Mouse (Mus musculus) liver, embryonic 14.5 days (tissue): ENCODE data around the gene Flywch2. TPM values are rescaled to one million over a fixed set of nuclear protein-coding genes. Genes with fewer than 3 reads are reported as not detected.

Experiments used
- ATAC-seq: fragments of 200-750 bp; cut with Nextera tagmentation; 2 replicates; pipeline ENCODE4 v1.8.0; 2017; ENCODE audit warnings: moderate number of reproducible peaks, mild to moderate bottlenecking, moderate library complexity; ENCODE audit not compliant: insufficient read depth
- DNase-seq, 3 experiments: peaks; one replicate each; pipeline ENCODE4 v3.0.0-alpha.2; 2012 to 2013; ENCODE audit warnings: low read depth in 3 of 3, low spot score in 3 of 3
- H3K27ac ChIP-seq: fragments of 300-500 bp; sonication (generic); 2 replicates; pipeline ENCODE4 v1.5.1; 2014; ENCODE audit warnings: moderate library complexity, mild to moderate bottlenecking, control low read depth, inconsistent platforms
- H3K27me3 ChIP-seq: fragments of 300-500 bp; sonication (generic); 2 replicates; pipeline ENCODE4 v1.6.1; 2014; ENCODE audit warnings: mild to moderate bottlenecking, low read length, moderate library complexity; ENCODE audit not compliant: control insufficient read depth, insufficient read depth
- H3K36me3 ChIP-seq: fragments of 300-500 bp; sonication (generic); replicated peaks from 2 replicates; pipeline ENCODE4 v1.6.1; 2014; ENCODE audit warnings: low read depth; ENCODE audit not compliant: control insufficient read depth, insufficient read depth
- H3K4me1 ChIP-seq, 2 experiments: fragments of 200-500 bp in 1 of 2; fragments of 300-500 bp in 1 of 2; sonication (generic) in 1 of 2; replicated peaks; 2 replicates each; pipeline ENCODE4 v1.6.1; 2012 to 2014; ENCODE audit warnings: antibody characterized with exemption in 1 of 2, inconsistent platforms in 1 of 2, low read length in 1 of 2; ENCODE audit not compliant: control insufficient read depth in 2 of 2, insufficient read depth in 2 of 2
- H3K4me2 ChIP-seq: fragments of 300-500 bp; sonication (generic); 2 replicates; pipeline ENCODE4 v1.6.1; 2014; ENCODE audit warnings: low read depth, mild to moderate bottlenecking, control low read depth, moderate library complexity
- H3K4me3 ChIP-seq, 2 experiments: fragments of 200-500 bp in 1 of 2; fragments of 300-500 bp in 1 of 2; sonication (generic) in 1 of 2; 2 replicates each; pipeline ENCODE4 v1.5.1; 2012 to 2014; ENCODE audit warnings: low read depth in 2 of 2, low read length in 2 of 2, mild to moderate bottlenecking in 2 of 2, control low read depth in 1 of 2, inconsistent platforms in 1 of 2, moderate library complexity in 1 of 2; ENCODE audit not compliant: insufficient read depth in 1 of 2
- H3K9ac ChIP-seq: fragments of 300-500 bp; sonication (generic); replicated peaks from 2 replicates; pipeline ENCODE4 v1.6.1; 2014; ENCODE audit warnings: mild to moderate bottlenecking, control low read depth, moderate library complexity
- H3K9me3 ChIP-seq: fragments of 300-500 bp; sonication (generic); 2 replicates; pipeline ENCODE4 v1.6.1; 2016; ENCODE audit warnings: low read length, mixed read lengths; ENCODE audit not compliant: control insufficient read depth
- CTCF ChIP-seq: IDR thresholded peaks from 2 replicates; pipeline ENCODE4 v1.5.1; 2016; ENCODE audit warnings: antibody characterized with exemption, low read depth, control low read depth
- EP300 ChIP-seq: IDR thresholded peaks from 2 replicates; pipeline ENCODE4 v1.6.1; 2016; ENCODE audit warnings: antibody characterized with exemption, low read depth
- WGBS: fragments of 180-500 bp; shearing (Covaris S2); extraction: QIAGEN DNeasy Blood & Tissue Kit; methylation state at CpG from one replicate; pipeline ENCODE4 v1.1.7; 2014; ENCODE audit not compliant: insufficient replicate concordance; 5-methylcytosine and 5-hydroxymethylcytosine counted together
- polyA plus RNA-seq, 2 experiments: library from polyadenylated mRNA; depleted of rRNA in 1 of 2; stranded (reverse) in 1 of 2; unstranded in 1 of 2; fragments of >200 nt; fragmentation: Nextera tagmentation in 1 of 2; extraction: Ambion mirVana in 1 of 2; gene quantifications; 2 replicates each; pipeline versions ENCODE4 v1.2.1 to v1.2.3; 2012 to 2014

Flywch2 gene
- polyA plus RNA-seq, 2 experiments, result 0.79 to 1.0 TPM

DNA sequence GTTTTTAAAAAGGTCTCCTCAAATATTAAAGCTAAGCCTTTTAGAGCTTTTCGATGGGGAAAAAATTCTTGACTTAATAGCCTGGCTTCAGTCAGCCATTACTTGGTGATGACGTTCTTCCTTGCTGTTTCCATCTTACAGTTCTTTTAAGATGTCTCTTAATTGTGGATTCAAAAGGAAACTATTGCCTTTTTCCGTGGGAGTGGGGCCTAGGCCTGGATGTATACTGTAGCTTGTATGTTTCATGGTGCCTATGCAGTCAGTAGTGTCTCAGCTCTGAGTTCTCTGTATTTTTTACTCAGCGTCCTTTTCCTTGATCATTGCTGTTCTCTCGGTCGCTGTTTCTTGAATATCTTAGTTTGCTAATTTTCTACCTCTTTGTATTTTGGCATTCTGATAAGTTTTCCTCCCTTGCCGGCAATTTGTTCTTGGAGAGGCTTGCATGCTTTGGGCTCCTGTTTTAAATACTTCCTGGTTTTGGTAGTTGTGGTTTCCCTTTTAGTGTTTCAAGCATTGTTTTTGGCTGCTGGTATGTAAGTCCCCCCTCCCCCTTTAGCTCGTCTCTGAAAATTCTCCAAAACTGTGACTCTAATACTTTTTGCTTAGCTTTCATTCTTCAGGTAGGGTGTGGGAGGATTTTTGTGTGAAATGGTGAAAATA, 18.7 kb upstream of the Flywch2 start:
- H3K27me3 ChIP-seq, result no peaks in the 10 kb centered on the region
- DNase-seq (no peak), ATAC-seq (no peak)
- WGBS, result under 1% methylated on average over 8 of the region's 8 CpGs
- H3K36me3 ChIP-seq, result peaks cover 28% of the 10 kb centered on the region
- H3K9me3 ChIP-seq, result no peaks in the 10 kb centered on the region
- H3K27ac ChIP-seq, result peak overlapping the region; percentile 49
- peak overlapping the region; percentile 99 for H3K9ac ChIP-seq
- peaks cover 8 to 13% of the 10 kb centered on the region in 2 experiments for H3K4me1 ChIP-seq
- TF ChIP-seq EP300 (no peak), CTCF (no peak)
- H3K4me3 ChIP-seq, result peak overlapping the region; percentile 90
- peak overlapping the region; percentile 91 for H3K4me2 ChIP-seq

- peak overlapping the region; percentile 91 for H3K4me2 ChIP-seq
- H3K36me3 ChIP-seq, result peaks cover 18% of the 10 kb centered on the region
- H3K27ac ChIP-seq, result peak overlapping the region; percentile 93
- WGBS, result under 1% methylated on average over 79 of the region's 83 CpGs
- DNase-seq (peak; percentile 78 to 82 (median 79)), ATAC-seq (peak; percentile 74)
- no peaks in the 10 kb centered on the region for H3K9me3 ChIP-seq
- peaks cover 8 to 13% of the 10 kb centered on the region in 2 experiments for H3K4me1 ChIP-seq
- peak overlapping the region; percentile 90 for H3K4me3 ChIP-seq
- peak overlapping the region; percentile 99 for H3K9ac ChIP-seq
- H3K27me3 ChIP-seq, result no peaks in the 10 kb centered on the region
- TF ChIP-seq CTCF, result no peak
- no peak for TF ChIP-seq EP300
These were observed 17.6 kb upstream of the Flywch2 start for GRCm38 (mm10) chr17:23803366-23804041.

- TF ChIP-seq EP300, result peak; percentile 14; the same call in 1 of the 2 replicates
- TF ChIP-seq CTCF, result no peak
- peak overlapping the region; percentile 99 for H3K9ac ChIP-seq
- peak; percentile 94 to 97 (median 94) for DNase-seq
- no peaks in the 10 kb centered on the region for H3K9me3 ChIP-seq
- H3K4me1 ChIP-seq, result peaks cover 8 to 13% of the 10 kb centered on the region in 2 experiments
- peaks cover 11% of the 10 kb centered on the region for H3K36me3 ChIP-seq
- H3K27me3 ChIP-seq, result no peaks in the 10 kb centered on the region
- peak overlapping the region; percentile 93 for H3K27ac ChIP-seq
- under 1% methylated on average over 60 of the region's 60 CpGs for WGBS
- peak; percentile 97 for ATAC-seq
- peak overlapping the region; percentile 90 for H3K4me3 ChIP-seq
- H3K4me2 ChIP-seq, result peak overlapping the region; percentile 91
These were observed 17.0 kb upstream of the Flywch2 start for GRCm38 (mm10) chr17:23802746-23803365.

- DNase-seq, result no peak
- WGBS, result 83% methylated on average over 10 of the region's 10 CpGs
- Histone ChIP-seq H3K36me3 (no peaks in the 10 kb centered on the region), H3K4me3 (no peak overlapping the region), H3K9ac (no peak overlapping the region), H3K4me2 (peak overlapping the region; percentile 91), H3K27me3 (no peaks in the 10 kb centered on the region), H3K9me3 (no peaks in the 10 kb centered on the region), H3K27ac (no peak overlapping the region), H3K4me1 (peaks cover 8 to 13% of the 10 kb centered on the region in 2 experiments)
- no peak for ATAC-seq
- no peak for TF ChIP-seq CTCF
- TF ChIP-seq EP300, result no peak
These were observed 15.7 kb upstream of the Flywch2 start for GRCm38 (mm10) chr17:23801627-23802026.

DNA sequence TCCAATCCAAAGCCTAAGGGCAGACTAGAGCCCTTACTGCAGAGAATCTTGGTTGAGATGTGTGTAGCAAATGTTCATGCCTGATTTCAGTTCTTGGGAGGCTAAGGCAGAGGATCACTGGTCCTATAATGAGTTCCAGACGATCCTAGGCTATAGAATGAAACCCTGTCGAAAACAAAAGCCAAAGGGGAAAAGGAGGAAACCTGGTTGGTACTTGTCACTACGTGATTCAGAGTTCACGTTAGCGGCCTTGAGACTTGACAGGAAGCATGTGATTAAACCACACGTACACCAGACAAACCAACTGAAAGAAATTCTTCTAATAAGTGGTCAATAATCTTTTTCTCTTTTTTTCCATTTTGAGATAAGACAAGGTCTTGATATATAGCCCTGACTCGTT, 11.4 kb upstream of the Flywch2 start:
- H3K9me3 ChIP-seq, result no peaks in the 10 kb centered on the region
- H3K9ac ChIP-seq, result no peak overlapping the region
- TF ChIP-seq EP300 (no peak), CTCF (no peak)
- H3K27me3 ChIP-seq, result no peaks in the 10 kb centered on the region
- no peaks in the 10 kb centered on the region for H3K36me3 ChIP-seq
- H3K4me2 ChIP-seq, result no peak overlapping the region
- DNase-seq, result no peak
- WGBS, result 32% methylated on average over 7 of the region's 7 CpGs
- ATAC-seq, result no peak
- peaks cover 3 to 5% of the 10 kb centered on the region in 2 experiments for H3K4me1 ChIP-seq
- H3K4me3 ChIP-seq, result no peak overlapping the region
- no peak overlapping the region for H3K27ac ChIP-seq
